Mouse (Mus musculus): ENCODE results near the gene Fgf18. TPM values are rescaled to one million over a fixed set of nuclear protein-coding genes. Genes with fewer than 3 reads are reported as not detected.

The Fgf18 gene
- polyA plus RNA-seq, 1 experiment from 2014 or later: 0.23 TPM

Other genes with a start within 250 kb of the Fgf18 start
- 345 and 399 TPM in 2 replicates for gene Npm1, start 15.8 kb upstream of the Fgf18 start, polyA plus RNA-seq (2015; fragmentation: Nextera tagmentation; extraction: Ambion mirVana)
- not detected in 2 replicates for gene Tlx3, start 56.2 kb upstream of the Fgf18 start, polyA plus RNA-seq (2015; fragmentation: Nextera tagmentation; extraction: Ambion mirVana)
- not detected in 2 replicates for gene Gm12117, start 129.3 kb upstream of the Fgf18 start, polyA plus RNA-seq (2015; fragmentation: Nextera tagmentation; extraction: Ambion mirVana)

All from liver, embryonic 15.5 days (tissue).